Mouse (Mus musculus): ENCODE results near the gene Gprin1. TPM values are rescaled to one million over a fixed set of nuclear protein-coding genes. Genes with fewer than 3 reads are reported as not detected.

Gprin1 gene
- not detected in 4 replicates for total RNA-seq (2023)

GRCm38 (mm10) chr13:54749864-54750411 is at the start of gene Gprin1:
Gene Gprin1 (minus strand): TSS chr13:54749874.

GRCm38 (mm10) chr13:54788740-54789560 is 39.3 kb upstream of the Gprin1 start, which contains the start of gene Tspan17:
Gene Tspan17 (plus strand): TSS chr13:54789377.

GRCm38 (mm10) chr13:54783698-54784097 is 34.0 kb upstream of the Gprin1 start, which contains the start of gene Eif4e1b:
Gene Eif4e1b (plus strand): TSS chr13:54783998.

GRCm38 (mm10) chr13:54766192-54766768 is 16.6 kb upstream of the Gprin1 start, which contains the start of gene Sncb:
Gene Sncb (minus strand): TSS chr13:54766595.

GRCm38 (mm10) chr13:54701243-54701642 is 48.4 kb downstream of the Gprin1 start, which contains the start of gene Cdhr2:
Gene Cdhr2 (plus strand): TSS chr13:54701461.

GRCm38 (mm10) chr13:54693558-54694347 is 55.9 kb downstream of the Gprin1 start, which contains the start of gene Rnf44:
Gene Rnf44 (minus strand): TSS chr13:54693907.

Other genes with a start within 250 kb of the Gprin1 start
- gene Simc1, start 246.1 kb downstream of the Gprin1 start, total RNA-seq (2023), result 20.6 to 27.1 TPM (median 24.9 TPM) in 4 replicates
- 31.9 to 42.3 TPM (median 38.0 TPM) in 4 replicates for gene 4833439L19Rik, start 184.4 kb downstream of the Gprin1 start, total RNA-seq (2023)
- 4.6 to 10.3 TPM (median 9.0 TPM) in 4 replicates for gene Arl10, start 174.9 kb downstream of the Gprin1 start, total RNA-seq (2023)
- gene Nop16, start 159.8 kb downstream of the Gprin1 start, total RNA-seq (2023), result 15.0 to 25.6 TPM (median 18.9 TPM) in 4 replicates
- gene Higd2a, start 159.7 kb downstream of the Gprin1 start, total RNA-seq (2023), result 53.9 to 59.8 TPM (median 56.6 TPM) in 4 replicates
- 20.9 to 25.5 TPM (median 21.3 TPM) in 4 replicates for gene Cltb, start 138.5 kb downstream of the Gprin1 start, total RNA-seq (2023)
- 55.6 to 66.1 TPM (median 59.9 TPM) in 4 replicates for gene Faf2, start 128.1 kb downstream of the Gprin1 start, total RNA-seq (2023)
- gene Rnf44, start 56.0 kb downstream of the Gprin1 start, total RNA-seq (2023), result 256 to 280 TPM (median 267 TPM) in 4 replicates
- gene Cdhr2, start 48.4 kb downstream of the Gprin1 start, total RNA-seq (2023), result not detected in 4 replicates
- gene Sncb, start 16.7 kb upstream of the Gprin1 start, total RNA-seq (2023), result not detected in 4 replicates
- not detected in 4 replicates for gene Eif4e1b, start 34.1 kb upstream of the Gprin1 start, total RNA-seq (2023)
- 3.1 to 12.3 TPM (median 7.9 TPM) in 4 replicates for gene Tspan17, start 39.5 kb upstream of the Gprin1 start, total RNA-seq (2023)
- gene Unc5a, start 199.5 kb upstream of the Gprin1 start, total RNA-seq (2023), result 0.30 TPM in 1 of 4 replicates, not detected in the others